Mouse (Mus musculus) spleen, postnatal 36 days (tissue): ENCODE data around the gene Ubap1.
A peak's percentile ranks its signal among the peaks of the same experiment; 100 is the strongest.

Source experiments
- DNase-seq, 2 experiments: peaks; one replicate each; pipeline ENCODE4 v3.0.0; 2022; ENCODE audit warnings: low spot score in 2 of 2, mixed read lengths in 1 of 2

Gene Ubap1

DNA sequence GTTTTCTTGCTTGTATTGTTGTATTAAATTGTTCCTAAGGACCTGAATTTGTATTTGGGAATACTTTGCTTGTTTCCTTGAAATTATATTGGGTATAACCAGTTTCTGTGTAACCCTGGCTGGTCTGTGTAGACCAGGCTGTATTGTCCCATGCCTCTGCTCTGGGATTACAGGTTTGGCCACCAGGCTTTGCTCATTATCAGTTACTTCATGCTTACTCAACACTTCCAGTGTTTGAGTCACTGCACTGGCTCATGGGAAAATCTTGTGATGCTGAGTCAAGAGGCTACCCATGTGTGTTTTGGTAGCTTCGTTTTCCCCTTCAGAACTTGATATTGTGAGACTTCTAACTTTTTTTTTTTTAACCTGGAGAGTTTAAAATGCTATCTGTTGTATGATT is 4.5 kb downstream of the Ubap1 start:
- peak in 1 of 2 experiments; percentile 16 for DNase-seq

DNA sequence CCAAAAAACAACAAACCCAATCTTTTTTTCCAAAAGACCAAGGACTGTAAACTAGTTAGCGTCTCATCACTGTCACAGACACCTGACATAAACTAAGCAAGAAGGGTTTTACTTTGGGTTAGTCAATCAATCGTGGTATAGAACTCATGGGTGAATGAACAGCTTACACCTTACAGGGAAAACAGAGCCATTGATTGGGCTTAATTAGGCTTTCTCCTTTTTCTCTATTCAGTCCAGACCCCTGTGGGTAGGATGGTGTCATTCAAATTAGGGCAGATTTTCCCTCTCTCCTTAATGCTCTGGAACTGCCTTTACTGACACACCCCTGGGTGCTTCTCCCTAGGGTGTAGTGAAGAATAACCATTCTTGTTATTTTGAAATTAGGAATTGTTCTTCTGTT is 8.4 kb downstream of the Ubap1 start:
- DNase-seq: no peak

DNA sequence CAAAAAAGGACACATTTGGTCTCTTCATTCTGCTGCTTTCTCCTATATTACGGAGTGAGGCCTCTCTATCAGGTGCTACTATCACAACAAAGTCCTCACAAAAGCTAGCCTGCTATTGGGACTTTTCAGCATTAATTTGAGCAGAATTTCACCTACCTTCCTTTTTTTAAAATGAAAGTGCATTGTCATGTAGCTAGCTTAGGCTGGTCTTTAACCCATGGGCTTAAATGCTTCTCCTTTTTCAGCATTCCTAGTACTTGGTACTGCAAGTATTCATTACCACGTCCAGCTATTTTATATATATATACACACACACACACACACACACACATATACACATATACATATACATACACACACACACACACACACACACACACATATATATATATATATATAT is 9.9 kb downstream of the Ubap1 start:
- no peak for DNase-seq

DNA sequence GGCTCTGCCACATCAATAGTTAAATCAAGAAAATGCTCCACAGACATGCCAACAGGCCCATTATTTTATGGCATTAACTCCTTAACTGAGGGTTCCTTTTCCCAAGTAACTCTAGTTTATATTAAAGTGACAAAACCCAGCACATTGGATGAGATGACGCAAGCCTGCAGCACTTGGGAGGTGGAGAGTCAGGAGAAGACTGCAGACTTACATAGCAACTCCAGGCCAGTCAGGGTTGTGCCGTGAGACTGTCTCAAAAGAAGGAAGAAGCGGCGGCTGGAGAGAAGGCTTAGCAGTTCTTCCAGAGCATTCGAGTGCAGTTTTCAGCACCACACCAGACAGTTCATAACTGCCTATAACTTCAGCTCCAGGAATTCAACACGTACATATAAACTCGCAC is 10.6 kb downstream of the Ubap1 start:
- no peak for DNase-seq

DNA sequence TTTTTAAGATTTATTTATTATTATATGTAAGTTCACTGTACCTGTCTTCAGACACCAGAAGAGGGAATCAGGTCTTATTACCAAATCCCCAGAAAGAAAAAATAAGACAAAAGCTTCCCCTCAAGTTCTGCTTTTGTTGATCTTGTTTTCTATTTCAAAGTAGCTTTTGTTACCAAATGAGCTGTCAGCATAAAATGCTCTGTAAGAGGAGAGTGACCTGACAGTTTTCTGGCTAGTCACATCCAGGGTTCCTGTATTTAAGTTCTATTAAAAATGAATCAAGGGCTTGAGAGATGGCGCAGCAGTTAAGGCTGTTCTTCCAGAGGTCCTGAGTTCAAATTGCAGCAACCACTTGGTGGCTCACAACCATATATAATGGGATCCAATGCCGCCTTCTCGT is 12.3 kb downstream of the Ubap1 start:
- no peak for DNase-seq

DNA sequence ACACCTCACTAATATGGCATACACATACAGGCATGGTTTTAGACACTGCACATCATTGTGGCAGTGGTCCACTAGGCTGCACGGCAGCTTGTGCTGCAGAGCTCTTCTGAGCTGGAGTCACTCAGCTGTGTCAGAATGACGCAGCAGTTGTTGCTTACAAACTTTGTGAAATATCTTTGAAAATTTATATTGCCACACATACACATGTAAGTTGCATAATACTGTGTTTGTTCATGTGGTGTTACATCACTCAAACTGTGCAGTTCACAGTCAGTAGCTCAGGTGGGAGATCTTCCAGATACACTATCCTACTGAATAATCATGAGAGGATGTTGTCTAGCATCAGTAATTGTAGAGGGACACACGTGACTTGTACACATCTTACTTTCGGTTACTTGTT is 19.4 kb downstream of the Ubap1 start:
- no peak for DNase-seq

DNA sequence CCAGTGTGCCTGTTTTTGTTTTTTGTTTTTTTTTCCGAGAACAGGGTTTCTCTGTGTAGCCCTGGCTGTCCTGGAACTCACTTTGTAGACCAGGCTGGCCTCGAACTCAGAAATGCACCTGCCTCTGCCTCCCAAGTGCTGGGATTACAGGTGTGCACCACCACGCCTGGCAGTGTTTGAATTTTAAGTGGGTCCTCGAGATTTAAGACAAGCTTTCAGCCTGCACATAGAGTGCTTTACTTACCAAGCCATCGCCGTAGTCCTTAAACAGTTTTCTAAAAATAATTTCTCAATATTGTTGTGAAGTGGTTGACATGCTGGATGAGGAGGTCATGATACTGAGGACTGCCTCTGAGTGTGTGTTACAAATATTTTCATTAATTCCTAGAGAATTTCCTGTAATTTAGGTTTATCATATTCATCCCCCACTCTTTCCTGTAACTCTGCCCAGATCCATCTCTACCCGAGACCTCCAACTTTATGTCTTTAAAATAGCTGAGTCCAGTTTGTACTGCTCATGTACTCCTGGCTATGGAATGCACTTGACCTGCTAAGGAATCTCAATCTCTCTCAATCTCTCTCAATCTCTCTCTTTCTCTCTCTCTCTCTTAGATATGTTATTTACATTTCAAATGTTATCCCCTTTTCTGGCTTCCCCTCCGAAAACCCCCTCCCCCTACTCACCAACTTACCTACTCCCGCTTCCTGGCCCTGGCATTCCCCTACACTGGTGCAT is 21.1 kb downstream of the Ubap1 start:
- DNase-seq: no peak

DNA sequence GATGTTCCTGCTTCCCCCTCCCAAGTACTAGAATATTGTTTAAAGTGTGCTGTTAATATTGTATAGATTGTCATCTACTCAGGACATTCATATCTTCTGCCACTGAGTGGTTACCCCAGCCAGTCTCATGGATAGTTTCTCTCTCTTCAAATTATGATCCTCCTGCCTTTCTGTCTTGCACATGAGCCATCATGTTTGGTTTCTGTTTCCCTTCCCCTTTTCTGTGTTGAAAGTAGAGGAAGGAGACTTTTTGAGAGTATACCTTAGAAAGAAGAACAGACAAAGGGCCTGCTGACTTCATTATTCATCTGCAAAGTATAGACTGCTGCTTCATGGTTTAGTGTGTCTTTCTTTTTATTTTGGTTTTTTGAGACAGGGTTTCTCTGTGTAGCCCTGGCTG is 28.8 kb downstream of the Ubap1 start:
- peak; percentile 52 to 68 for DNase-seq

DNA sequence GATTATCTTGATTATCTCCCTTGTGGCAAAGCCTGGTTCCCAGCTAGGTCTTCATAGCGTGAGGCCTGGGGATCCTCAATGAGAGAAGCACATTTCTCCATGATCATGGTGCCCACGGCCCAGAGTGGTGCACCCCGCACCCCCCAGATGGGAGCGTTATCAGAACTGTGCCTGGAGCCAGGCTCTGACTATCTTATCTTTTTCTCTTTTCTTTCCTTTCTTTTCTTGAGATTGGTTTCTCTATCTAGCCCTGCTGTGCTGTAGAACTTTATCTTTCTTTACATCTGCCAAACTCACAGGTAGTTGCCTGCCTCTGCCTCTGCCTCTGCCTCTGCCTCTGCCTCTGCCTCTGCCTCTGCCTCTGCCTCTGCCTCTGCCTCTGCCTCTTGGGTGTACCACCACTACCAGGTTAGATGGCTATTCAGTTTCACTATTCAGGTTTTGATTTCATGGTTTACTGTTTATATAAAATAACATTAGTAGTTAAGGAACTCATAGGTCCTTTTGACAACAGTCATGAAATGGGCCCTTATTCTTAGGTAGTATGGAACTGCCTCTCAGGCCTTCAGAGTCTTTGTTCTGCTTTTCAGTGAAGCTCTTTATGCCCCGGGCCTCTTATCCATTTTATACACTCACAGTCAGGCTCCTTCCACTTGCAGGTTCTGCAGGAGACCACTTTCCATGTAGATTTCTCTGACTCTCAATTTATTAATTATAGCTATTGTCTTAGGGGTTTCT is 32.6 kb downstream of the Ubap1 start:
- DNase-seq: no peak

DNA sequence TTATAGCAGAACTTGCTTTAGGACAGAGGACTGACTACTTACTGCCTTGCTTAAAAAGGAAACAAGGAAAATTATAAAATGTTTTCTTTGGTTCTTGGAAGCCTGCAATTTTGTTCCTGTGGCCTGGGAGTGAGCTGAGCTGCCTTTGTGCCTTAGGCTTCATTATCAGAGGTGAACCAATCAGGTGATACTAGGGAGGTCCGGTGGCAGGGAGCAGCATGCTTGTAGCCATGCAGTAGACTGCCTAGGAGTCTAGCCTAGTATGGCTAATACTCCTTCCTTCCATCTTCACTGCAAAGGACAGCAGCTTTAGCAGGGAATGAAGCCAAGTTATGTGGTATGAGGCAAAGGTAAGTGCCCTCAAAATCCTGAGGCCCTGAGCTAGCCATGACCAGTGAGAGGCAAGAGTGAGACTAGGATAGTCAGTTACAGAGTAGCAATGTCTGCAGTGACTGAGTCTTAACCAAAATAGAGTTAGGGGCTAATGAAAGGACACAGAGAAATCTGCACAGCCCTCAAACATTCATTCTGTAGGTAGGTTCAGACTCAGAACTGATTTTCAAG is 37.7 kb downstream of the Ubap1 start:
- DNase-seq: no peak

DNA sequence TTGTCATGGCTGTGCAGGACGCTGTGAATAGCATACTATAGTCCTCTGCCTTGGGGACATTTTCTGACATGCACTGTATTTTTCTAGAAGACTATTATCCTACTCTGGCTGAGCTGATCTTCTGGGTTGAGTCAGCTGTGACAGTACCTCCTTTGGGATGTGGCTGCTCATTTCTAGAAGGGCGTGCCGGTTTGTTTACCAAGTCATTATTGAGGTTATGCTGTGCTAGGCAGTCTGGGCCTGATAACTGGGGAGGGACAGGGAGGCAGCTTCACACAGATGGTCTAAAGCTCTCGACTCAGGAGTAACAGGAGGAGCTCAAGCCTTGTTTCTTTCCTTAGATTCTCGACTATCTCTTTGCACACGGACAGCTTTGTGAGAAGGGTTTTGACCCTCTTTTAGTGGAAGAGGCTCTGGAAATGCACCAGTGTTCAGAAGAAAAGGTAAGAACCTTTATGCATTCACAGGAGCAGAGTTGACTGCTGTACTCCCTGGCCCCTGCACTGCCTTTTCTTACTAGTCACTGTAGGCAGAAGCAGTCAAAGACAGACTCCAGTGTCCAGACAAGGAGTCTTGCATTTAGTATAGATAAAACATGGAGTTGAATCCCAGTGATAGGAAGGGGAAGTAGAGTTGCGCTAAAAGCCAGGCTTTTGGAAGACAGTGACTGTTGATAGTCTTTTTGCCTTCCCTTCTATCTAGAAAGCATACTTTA is 39.1 kb downstream of the Ubap1 start:
- peak; percentile 53 to 70 for DNase-seq

DNA sequence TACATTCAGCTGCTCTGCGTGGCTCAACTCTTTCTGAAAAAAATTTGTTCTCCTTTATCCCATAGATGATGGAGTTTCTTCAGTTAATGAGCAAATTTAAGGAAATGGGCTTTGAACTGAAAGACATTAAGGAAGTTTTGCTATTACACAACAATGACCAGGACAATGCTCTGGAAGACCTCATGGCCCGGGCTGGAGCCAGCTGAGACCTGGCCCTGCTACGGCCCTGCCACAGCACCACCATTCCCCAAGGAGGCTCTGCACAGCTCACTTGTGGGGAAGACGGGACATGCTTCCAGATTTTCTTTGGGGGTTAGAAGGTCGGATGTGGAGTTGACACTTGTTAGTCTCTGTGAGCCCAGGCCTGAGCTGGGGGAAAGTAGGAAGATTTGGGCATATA is 39.8 kb downstream of the Ubap1 start:
- no peak for DNase-seq

DNA sequence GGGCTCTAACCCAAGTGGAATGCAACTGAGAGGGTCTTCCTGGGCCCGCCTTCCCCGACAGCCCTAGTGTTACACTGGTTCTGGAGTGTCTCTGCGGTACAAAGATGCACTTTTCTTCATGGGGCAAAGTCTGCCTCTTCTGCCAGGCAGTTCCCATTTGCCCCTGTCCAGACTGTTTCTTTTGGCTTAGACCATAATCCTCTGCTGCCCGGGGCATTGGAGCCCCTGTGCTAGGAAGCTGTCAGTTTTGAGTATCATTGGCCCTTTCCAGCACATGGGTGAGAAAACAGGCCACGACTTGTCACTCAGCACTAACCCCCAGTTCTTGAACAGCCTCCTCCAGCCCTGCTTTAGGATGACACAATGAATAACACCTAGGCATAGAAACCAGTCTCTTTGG is 40.4 kb downstream of the Ubap1 start:
- DNase-seq: no peak

DNA sequence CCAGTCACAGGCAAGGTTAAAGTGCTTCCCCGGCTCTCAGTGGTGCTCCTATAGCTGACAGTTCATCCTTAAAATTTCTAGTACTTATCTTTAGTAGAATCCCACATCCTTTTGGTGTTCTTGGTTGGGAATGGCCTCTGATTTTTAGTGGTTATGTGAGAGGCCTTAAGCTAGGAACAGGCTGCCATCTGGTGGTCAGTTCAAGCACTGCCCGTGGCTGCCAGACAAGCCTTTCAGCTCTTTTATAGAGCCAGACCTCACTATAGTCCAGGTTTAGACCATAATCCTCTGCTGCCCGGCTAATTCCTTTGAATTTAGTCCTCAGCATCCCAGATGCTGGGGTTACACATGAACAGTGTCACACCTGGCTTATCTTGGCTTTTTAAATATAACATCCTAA is 41.3 kb downstream of the Ubap1 start:
- DNase-seq: peak; percentile 59 to 63

DNA sequence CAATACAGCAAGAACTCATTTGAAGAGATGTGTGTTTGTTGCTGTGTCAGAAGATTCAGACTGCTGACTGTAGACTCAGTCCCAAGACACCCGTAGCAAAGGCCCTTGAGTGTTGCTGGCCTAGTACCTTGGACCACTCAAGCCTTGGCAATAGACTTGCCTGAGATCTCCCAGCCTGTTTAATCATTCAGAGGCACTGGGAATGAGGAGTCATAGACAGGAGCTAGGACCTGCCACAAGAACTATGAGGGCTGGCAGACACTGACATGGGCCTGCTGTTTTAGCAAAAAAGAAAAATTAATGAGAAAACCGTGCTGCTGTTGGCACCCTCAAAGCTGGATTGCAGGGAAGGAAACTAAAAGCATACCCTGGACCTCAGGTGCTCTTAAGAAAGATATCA is 42.2 kb downstream of the Ubap1 start:
- DNase-seq: no peak

DNA sequence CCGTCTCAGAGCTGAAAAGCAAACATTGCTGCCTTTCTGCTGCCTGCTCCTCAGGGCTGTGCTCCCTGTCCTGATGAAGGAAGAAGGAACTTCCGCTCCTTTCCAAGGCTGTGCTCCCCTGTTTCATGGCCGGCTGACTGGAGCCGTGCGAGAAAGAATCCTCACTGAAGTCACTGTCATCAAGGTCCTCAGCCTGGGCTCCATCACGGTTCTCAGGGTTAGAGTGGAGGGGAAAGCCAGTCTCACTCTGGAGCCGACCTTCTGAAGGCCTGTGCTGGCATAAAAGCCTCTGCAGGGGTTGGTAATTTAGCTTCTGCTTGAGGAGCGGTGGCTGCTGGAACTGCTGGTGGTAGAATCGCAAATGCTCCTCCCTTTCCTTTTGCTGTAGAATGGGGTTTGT is 45.9 kb downstream of the Ubap1 start:
- DNase-seq: no peak

DNA sequence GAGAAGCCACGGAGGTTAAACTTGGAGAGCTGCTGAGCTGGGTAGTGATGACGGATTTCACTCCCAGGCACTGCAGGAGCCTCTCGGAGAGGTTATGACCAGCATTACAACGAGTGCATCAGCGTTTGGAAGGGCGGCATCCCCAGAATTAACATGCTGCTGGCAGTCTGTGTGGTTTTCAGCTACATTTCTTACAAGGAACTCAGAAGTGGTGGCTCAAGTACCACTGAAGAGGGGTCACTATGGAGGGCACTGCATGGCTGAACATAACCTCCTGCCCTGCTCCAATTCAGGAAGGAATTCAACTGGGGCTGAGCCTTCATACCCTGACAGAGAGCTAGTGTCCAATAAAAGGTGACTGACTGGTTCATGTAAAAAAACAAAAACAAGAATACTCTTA is 49.6 kb downstream of the Ubap1 start:
- no peak for DNase-seq

DNA sequence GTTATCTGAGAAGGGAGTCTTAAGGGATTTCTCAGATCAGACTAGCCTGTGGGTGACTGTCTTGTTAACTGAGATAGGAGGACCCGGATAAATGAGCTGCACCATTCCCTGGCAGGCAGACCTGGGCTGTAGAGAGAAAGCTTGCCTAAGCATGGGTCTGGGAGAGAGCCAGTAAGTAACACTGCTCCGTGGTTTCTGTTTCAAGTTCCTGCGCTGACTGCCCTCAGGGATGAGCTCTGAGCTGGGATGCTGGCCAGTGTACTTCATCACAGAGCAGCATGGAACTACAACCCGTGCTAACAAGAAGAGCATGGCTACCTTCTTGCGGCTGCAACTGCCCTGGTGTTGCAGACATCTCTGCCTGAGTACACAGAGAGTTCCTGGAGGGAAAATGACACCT is 51.1 kb downstream of the Ubap1 start:
- DNase-seq: no peak

DNA sequence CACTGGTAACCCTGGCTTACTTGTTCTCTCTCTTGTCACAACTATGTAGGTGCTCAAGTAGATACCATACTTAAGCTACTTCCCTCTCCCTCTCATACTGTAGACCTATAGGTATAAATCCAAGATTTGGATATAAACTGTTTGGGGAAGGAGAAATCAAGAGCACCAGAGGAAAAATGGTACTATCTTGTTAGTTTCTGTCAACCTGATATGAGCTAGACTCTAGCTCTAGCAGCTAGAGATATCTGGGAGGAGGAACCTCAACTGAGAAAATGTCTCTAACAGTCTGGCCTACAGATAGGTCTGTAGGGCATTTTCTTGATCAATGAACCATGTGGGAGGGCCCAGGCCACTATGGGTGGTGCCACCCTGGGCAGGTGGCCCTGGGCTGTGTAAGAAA is 52.4 kb downstream of the Ubap1 start:
- DNase-seq: no peak

DNA sequence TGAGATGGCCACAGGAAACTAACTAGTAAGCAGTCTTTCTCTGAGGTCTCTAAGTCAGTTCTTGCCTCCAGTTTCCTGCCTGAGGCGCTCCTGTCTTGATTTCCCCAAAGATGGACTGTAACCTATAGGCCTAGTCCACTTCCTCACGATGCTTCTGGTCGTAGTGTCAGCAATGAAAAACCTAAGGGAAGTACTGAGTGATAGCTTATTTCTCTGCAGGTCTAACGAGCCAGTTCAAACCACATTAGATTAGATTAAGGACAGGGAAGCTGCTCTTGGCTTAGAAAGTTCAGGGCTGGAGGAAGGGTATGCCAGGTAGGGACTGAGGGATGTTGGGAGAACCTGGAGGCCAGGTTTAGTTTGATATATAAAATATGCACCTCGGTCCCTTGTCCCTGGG is 52.8 kb downstream of the Ubap1 start:
- no peak for DNase-seq

DNA sequence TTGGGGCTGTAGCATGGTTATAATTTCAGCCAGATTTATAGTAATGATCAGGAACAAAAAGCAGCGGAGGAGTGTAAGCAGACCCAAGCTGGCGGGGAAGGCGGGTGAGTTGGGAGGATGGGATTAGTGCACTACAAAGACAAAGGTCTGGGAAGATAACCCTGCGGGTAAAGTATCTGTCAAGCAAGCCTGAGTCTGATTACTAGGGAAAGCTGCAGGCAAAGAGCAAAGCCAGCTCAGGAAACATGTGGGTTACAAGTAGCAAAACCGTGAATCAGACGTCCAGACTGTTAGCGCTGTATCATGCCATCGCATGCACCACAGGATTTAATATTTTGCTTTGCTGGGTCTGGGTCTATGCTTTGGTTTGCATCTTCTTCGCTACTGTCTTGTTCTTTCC is 57.8 kb downstream of the Ubap1 start:
- DNase-seq: no peak

DNA sequence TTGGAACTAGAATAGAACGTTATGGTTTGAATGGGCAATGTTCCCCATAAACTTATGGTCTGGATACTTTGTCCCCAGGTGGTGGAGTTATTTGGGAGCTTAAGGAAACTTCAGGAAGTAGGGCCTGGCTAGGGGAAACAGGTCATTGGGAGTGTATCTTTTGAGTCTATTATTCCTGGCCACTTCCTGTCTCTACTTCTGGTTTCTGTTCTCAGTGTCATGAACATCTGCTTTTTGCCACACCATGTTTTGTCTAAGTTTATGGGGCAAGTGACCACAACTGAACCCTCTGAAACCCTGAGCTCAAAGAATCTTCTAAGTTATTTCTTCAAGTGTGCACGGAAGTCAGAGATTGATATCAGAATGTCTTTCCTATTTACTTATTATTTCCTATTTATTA is 58.6 kb downstream of the Ubap1 start:
- DNase-seq: no peak

DNA sequence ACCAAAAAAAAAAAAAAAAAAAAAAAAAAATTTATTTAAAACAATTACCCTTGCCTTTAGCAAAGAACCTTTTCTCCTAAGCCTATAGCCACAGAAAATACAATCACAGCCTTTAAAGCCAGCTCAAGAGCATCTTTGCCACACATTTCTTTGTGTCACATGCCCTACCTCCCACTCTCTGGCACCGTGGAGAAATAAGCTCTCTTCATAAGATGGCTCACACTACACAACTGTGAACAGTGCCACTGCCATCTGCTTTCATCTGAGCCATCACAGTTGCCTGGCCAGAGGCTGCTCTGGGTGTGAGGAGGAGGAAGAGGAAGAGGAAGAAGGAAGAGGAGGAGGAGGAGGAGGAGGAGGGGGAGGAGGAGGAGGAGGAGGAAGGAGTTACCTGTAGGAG is 60.5 kb downstream of the Ubap1 start:
- DNase-seq: no peak
